Mouse (Mus musculus) urinary bladder, postnatal 25 days (tissue): ENCODE data around the gene Ccdc141.
A peak's percentile ranks its signal among the peaks of the same experiment; 100 is the strongest.

Experiments used
- DNase-seq: peaks from one replicate; pipeline ENCODE4 v3.0.0; 2022; ENCODE audit warnings: low spot score

The Ccdc141 gene

DNA sequence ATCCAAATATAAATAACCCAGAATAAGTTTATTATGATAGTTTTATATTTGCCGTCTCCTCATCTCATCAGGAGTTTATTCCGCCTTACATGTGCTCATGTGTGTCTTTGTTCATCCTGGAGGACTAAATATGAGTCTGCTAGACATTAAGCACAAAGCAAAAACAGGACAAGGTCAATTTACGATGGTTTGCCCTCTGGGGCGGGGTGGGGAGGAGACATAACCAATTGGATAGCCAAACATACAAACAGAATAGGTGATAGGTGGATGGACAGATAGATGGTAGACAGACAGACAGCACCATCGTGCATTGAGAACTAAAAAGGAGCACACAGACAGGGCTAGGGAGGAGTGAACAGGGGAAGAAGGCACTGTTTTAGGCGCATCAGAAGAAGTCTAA lies 3.4 kb upstream of the Ccdc141 start:
- no peak for DNase-seq

DNA sequence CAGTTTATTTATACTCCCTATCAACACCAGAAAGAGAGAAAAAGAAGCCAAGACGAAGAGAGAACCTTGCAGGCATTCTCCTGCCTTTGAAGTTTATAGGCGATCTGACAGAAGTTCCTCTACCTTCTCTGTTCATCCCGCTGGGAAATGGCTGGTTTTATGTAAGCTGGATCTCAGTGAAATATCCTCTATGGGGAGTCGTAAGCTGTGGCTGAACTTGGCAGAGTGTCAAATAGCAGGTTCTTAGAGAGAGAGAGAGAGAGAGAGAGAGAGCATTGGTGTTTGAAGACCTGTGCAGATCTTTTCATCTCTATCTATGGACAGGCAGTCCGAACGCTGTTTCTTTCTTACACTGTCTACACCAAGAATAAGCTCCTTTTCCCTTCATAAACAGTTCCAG lies 2.9 kb upstream of the Ccdc141 start:
- DNase-seq: no peak

DNA sequence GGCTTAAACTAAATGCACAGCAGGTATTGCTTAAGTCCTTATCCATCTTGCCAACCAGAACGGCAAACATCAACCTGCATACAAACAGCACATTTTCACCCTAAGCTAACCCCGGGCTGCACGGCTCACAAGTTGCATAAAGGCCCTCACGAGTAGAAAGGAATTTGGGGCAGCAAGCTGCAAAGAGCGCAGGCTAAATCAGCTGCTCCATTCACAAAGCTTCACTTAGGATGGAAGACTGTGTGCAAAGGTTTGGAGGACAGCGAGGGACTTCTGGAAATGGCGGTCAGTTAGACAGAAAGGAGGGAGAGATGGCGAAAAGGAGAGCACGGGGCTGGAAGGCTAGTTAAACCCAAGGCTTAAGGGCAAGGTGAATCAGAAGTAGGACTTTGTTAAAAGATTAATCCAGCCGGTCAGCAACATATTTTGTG lies 1.8 kb upstream of the Ccdc141 start:
- no peak for DNase-seq

DNA sequence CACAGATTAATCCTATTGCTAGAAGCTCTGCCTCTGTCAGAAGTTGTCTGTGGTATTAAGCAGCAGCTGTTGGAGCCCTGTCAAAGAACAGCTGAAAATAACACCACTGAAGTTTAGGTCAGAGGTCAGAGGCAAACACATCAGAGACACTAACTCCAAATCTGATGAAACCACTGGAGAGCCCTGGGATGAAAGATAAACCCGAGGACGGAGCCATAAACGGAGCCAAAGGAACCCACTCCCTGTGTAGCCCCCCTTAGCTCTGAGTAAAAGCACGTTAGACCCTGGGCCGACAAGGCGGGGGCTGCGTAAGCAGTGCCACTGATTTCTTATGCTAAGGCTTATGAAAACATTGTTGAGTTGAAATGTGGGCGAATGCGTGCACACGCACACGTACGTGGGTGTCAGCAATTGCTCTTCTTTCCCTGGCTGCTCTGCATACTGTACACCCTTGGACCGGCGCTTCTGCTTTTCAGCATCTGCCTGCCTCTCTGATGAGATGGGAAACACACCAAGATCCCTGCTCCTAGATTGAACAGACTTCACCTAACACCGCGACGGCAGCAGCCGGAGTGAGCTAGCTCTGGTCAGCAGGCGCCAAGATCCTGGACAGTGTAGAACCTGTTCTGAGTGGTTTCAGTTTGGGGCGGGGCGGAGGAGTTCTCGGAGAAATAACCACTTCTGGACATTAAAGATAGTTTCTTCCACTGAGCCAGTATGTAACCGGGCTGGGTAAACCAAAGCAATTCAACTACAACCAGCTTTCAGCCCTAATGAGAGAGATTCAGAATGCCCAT lies 1.2 kb upstream of the Ccdc141 start:
- peak; percentile 23 for DNase-seq

DNA sequence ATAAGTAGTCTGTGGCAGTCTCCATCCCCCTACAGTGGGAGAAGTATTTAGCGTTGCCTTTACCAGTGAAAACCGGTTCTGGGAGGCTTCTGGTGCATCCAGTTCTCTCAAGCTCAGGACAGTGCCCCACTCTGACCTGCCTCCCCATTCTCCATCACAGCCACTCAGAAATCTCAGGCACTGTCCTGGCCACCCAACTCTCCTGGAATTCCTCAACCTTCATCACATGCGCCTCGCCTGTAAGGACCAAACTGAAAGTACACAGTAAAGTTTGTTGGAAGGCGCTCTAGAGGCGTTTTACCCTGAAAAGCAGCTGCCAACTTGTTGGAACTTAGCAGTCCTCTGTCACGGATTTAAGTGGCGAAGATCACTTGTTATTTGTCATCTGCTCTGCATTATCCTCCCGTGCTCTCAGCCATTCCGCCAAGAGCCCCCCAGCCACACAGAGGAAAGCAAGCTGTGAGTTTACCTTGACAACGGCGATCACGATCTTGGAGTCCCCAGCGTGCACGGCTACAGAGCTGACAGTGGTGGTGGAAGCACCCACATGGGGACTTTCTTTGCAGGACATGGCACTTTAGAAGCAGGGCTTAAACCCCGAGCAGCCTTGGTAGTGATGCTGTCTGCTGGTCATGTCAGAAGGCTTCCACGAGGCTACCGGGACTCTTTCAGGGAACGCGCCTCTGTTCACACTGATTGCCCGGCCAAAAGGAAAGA lies 362 bp downstream of the Ccdc141 start:
- DNase-seq: peak; percentile 14

DNA sequence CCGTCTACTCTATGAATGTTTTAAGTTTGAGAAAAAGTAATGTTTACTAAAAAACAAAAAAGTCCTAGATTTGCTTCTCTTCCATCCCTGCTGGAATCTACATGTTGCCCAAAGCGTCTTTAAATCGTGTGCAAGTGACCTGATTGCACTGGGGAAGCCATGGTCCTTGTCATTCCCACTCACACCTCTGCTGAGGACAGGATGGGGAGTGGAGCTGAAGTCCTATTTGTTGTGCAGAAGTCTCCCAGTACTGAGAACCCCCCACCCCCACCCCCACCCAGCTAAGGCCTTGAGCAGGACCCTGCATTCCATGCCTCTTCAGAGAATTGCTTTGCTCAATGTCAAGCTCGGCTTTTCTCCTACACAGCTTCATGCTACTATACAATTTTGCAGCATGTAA lies 1.2 kb downstream of the Ccdc141 start:
- DNase-seq: no peak

DNA sequence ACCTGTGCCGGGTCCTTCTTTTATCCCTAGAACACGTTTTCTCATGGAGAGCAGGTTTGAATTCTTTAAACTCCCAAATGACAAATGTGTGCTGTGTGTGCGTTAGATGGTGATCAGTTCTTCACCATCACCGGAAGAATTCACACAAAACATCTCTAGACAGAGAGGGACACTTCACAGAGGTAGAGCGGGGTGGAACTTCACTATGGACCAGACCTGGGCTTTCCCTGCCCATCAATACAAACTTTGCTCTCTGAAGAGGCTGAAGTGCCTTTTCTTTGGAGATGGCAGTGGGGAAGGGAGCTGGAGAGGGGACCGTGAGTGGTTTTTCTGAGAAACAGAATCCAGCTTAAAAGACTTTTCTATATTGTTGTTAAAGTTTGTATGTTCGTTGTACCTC lies 1.7 kb downstream of the Ccdc141 start:
- DNase-seq: no peak

DNA sequence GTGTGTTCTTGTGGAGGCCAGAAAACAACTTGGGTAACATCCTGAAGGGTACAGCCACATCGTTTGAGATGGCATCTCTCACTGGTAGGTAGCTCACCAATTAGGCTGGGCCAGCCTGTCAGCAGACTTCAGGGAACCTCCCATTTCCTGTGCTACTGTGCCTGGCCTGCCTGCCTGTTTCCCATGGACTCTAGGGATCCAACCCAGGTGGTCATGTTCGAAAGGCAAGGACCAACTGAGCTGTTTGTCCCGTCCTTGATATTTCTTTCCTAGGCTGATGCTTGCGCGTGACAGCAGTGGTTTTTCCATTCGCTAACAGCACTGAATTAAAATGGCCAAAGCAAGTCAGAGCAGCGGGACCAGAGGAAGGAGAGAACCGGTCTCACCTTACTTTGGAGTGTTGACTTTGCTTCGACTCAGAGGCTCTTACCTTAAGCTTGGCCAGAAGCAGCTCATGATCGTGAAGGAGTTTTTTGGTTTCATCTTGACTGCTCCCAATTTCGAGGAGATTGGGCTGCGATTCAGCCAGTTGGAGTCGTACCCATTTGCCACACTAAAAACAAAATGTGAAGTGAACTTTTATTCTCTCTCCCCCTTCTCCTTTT lies 2.3 kb downstream of the Ccdc141 start:
- DNase-seq: no peak

DNA sequence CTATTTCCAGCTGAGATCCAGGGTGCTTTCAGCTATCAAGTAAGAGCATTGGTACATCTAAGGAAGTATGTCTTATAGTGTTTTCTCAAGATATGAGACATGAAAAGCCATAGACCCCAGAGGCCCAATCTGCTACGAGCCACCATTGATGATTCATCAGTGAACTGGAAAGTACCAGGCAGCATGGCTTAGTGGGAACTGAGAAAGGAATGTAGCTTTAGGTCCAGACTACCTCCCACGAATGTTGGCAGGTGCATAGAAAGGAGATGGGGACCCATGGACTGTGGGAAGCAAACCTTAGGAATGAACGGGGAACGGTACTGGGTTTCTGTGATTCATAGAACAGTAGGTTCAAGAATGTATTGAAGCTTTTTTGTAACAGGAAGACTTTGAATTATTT lies 4.1 kb downstream of the Ccdc141 start:
- DNase-seq: no peak

DNA sequence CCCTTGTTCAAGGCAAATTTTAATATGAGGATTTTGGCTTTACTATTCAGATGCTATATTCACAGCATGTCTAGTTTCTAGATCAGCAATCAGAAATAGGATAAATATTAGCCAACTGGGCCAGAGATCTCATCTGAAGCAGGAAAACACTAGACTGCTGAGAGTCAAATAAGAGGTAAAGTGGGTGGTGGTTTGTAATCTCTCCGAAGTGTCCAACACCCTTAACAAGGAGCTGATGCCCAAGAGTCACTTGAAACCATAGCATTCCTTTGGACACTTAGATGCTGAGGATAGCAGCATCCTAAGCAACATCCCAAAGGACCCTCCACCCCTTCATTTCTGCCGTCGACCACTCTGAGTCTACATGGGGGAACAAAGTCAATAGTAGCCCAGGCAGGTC lies 5.8 kb downstream of the Ccdc141 start:
- no peak for DNase-seq

DNA sequence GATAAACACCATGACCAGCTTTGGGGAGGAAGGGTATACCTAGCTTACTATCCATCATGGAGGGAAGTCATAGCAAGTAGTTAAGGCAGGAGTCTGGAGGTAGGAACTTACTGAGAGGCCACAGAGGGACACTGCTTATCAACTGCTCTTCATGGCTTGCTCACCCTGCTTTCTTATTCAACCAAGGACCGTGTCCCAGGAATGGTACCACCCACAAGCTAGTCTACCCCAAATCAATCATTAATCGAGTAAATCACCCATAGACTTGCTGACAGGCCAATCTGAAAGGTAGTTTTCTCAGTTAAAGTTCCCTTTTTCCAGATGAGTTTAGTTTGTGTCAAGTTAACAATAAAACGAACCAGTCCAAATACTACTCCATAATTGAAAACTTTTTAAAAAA lies 7.1 kb downstream of the Ccdc141 start:
- DNase-seq: no peak

DNA sequence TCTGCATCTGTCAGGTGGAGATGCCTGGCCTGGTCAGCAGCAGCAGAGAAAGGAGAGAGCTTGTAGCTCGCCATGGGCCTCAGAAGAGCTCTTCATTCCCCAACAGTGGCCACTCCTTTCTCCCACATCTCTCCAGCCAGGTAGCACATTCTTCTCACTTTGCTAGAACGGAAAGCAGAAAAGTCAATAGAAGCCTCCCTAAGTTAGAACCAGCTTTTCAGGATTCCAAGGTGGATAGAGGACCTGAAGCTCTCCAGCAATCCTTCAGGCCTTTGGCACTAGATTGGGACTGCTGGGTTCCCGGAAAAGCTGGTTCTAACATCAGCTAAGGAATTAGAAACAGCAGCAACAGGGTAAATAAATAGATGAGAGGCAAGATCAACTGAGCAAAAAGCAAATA lies 8.3 kb downstream of the Ccdc141 start:
- no peak for DNase-seq

DNA sequence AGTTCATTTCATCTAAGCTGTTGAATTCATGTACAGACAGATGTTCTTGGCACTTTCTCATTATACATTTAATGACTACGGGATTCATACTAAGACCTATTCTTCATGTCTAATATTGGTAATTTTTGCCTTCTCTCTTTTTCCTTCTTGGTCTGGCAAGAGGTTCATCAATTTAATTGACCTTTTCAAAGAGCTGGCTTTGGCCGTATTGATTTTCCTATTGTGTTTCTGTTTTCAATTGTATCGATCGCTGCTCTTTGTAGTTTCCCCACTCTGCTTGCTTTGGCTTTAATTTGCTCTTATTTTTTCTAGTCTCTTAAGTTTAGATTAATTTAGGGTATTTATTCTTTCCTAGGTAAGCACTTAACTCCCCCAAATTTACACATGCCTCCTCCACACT lies 12.9 kb downstream of the Ccdc141 start:
- DNase-seq: no peak

DNA sequence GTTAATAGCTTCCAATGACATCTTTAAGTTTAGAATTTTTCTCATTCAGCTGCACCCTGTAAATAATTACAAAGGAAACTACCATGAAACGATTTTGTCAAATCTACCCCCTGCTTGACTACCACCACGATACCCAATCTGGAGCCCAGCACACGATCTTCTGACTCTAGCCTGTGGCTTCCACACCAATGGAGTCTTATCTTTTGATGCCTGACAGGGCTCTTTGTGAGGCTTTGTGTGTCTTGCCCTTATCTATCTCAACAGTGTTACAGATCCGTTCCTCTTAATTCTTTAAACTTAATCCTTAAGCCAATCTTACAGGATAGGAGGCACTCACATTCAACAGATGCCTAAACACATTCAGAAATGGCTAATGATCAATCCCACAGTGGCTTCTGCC lies 16.4 kb downstream of the Ccdc141 start:
- DNase-seq: no peak

DNA sequence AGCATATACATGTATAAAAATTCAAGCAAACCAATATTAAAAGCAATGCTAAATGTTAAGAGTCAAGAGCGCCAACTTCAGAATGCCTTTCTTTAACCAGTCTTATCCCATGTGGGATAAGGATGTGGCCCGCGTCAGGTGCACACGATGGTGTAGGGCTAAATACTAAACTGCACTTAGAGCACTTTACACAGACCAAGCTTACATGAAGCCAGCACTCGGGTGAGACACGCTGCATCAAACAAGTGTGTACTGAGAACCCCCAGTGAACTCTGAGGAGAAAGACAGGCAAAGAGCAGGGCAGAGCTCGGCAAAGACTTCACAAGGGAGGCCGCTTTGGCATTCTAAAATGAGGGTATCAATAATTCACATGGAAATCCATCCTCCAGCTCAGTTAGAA lies 19.2 kb downstream of the Ccdc141 start:
- no peak for DNase-seq

DNA sequence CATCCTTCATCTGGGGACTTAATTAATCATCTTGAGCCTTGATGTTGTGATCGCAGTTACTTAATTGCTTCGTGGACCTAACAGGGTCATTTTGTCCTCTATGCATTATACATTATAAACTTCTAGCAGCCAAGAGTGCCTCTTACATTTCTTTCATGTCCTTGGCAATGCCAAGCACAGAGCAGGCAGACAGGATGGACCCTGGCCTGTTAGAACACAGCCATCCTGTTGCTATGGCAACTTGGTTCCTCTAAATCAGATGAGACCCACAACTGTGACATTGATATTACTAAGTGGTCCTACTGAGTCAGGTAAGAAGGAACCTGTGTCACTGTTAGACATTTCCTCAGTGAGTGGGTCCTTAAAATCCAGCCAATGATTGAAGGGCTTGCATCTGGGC lies 20.9 kb downstream of the Ccdc141 start:
- no peak for DNase-seq

DNA sequence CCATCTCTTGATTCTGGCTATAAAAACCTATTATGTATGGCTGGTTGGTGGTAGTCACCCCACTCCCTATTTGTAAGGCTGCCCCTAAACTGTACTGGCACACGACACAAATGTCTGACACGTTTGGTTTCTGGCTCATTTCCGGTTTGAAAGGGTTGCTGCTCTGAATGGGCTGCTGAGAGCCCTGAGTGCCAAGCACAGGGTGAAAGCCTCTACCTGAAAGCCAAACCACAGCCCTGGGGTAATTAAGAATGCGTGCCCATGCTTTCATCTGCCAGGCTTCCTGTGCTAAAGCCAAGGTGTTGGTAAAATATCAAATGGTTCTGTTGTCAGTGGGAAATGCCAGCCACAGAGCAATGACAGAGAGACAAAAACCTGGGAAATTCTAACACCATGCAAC lies 22.2 kb downstream of the Ccdc141 start:
- no peak for DNase-seq

DNA sequence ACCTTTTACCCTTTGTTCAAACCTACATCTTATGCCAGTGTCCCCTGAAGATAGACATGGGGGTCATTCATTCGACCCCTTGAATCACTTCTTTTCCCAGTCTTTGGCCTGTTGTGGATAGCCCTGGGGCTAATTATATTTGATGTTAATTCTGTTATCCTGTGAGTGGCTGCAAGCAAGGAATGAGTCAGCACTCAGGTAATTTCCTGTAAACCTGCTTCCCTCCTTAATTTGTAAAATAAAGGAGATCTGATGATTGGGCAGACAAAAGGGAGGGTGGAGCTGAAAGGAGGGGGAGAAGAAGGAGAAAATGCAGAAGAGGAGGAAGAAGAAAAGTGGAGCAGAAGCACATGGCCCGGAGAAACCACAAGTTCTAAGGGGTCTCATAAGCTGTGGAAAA lies 23.5 kb downstream of the Ccdc141 start:
- no peak for DNase-seq

DNA sequence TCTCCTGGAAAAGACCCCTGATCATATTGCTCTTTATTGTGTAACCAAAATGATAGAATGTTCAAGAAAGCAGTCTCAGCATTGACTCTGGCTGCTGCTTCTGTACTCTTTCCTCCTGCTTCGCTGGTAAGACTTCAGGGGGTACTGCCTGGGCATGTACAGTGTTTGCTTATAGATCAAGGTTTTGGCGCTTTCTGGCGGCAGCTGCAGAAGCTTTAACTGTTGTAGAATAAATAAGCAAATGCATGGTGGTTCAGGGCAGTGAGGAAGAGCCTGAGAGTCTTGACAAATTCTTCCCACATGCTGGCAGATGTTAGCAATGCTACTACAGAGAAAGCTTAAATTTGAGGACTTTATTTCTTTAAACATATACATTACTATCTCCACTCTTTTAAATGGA lies 24.1 kb downstream of the Ccdc141 start:
- DNase-seq: no peak

DNA sequence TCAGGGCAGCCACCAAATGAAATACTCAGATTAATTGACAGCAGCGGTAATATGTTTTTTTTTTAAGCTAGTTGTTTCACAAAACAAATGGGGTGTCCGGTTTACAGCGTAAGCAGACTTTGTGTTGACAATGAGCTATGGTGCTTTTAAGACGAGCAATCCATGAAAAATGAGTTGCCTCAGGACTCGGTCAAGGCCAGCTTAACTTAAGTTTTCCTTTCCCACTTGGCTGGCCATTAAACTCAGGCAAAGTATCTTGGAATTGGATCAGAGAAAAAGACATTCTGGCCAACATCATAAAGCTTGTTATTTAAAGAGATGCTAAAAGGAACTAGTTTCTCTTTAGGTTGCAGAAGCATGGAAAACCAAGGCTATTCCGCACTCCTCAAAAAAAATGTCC lies 26.9 kb downstream of the Ccdc141 start:
- DNase-seq: no peak

DNA sequence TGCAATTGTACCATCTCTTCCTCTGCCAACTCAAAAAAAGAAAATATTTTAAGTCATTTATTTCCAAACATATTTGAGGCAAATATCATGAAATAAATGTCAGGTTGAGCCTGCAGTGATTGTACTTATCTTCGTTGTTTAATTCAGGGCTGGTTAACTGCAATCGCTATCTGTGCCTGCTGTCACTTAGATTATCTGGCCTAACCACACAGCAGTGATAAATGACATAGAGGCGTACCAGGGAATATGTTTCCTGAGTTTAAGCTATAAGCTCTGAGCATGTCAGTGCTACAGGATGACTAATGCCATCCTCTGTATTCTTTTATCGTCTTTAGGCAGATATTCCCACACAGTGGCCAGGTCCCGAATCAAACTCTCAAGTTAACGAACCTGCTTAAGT lies 31.6 kb downstream of the Ccdc141 start:
- DNase-seq: no peak

DNA sequence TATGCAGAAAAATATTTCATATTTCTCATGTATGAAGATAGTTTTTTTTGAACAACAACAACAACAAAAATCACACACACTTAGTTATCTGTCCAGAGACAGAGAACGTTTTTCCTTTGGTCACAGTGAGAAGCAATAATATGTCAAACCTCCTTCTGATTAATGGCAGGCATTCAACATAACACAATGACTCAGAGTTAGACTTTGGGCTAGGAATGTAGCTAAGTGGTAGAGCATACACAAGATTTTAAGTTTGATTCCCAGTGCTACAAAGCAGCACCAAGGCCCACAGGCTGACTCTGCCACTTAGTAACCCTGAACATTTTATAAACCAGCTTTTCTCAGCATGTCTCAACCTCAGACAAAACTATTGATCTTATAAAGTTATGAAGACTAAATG lies 35.5 kb downstream of the Ccdc141 start:
- DNase-seq: no peak

DNA sequence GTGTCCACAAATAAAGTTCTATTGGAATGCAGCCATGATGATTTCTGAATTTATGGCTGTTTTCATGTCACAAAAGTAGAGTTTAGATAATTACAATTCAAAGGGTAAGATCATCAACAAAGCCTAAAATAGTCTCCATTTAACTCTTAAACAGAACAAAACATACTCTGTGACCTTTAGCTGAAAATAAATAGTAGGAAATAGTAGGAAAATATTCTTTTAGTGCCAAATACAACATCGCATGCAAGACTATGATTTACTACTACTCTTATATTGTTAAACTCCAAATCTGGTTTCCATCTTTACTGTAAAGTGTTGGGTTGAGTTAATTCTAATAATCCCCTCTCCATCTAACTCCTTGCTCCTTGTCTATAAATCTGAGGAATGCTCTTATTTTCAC lies 37.0 kb downstream of the Ccdc141 start:
- no peak for DNase-seq
